Mouse (Mus musculus): Measurements from ENCODE around the gene Fcer2a.

Fcer2a gene

DNA sequence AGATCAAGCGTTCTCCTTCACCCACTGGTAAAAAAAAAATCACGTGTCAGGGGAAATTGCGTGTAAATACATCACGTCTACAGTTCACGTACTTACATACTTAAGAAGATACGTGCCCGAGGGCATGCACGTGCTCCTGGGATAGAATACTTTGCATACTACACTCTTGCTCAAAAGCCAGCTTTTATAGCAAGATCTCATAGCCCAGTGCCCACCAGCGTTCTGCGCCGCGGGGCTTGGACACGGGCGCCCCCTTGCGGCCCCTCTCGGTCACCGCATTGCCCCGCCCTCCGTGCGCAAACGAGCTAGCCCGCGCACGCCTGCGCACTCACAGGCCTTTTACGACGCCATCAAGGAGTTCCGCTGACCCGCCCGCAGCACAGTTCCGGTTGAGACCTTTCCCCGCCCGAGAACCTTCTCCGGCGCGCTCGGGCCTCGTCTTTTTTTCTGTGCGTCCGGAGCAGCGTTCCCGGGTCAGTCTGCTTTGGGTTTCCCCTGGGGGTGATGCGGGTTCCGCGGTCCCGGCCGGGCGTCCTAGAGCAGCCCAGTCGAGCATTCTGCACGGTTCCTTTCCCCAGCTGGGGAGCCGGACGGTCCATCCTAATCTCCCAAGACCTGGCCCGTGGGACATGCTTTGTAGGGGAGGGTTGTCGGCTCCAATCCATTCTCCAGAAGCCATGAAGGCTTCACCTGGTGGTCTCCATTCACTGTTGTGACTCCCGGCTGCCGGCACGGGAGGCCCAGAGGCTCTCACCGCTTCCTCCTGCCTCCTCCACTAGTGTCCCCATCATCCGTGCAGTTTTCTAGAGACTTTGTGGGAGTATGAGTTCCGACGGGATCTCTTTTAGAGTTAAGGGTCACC lies 17.6 kb downstream of the Fcer2a start, which contains the start of gene Trappc5:
Trappc5 (plus strand) TSS at position 169 of the 862 bp plus-strand sequence.
- peak; percentile 91 for DNase-seq (ENCODE audit: low read depth, low spot score)

DNA sequence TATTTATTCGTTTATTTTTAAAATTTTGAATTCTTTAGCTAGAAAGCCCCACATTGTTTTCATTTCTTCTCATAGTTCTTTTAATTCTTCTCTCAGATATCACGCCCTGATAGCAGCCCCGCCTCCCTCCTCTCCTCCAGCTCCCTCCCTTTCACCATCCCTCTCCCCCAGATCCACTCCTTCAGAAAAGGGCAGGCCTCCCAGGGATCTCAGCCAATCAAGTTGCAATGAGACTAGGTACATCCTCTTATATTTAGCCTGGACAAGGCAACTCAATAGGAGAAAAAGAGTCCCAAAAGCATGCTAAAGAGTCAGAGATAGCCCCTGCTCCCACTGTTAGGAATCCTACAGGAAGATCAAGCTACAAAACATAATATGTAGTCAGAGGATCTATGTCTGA lies 19.3 kb downstream of the Fcer2a start:
- DNase-seq (ENCODE audit: low read depth, low spot score) = no peak

DNA sequence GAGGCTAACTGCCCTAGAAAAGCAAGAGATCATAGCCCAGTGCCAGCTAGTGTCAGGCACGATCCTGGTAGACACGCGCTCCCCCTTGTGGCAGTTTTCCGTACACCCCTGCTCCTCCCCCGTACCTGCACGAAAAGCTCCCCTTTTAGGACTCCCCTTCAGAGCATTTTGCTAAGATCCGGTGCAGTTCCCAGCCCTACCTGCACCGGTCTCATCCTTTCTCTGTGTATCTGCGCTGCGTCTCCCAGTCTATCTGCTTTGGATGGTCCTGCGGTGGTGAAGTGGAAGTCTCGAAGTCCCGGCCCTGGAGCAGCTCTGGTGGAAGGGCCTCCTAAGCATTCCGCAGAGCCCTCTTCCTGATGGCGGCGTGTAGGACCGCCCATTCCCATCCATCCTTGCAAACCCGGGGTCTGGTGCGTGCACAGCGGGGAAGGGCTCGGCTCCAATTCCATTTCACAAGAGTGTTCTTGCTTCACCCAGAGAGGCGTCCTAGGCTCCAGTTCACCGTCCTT lies 21.9 kb downstream of the Fcer2a start, which contains the start of gene Fcor:
Fcor (minus strand) TSS at position 383 of the 512 bp plus-strand sequence.
- DNase-seq (ENCODE audit: low read depth, low spot score) = peak; percentile 45

DNA sequence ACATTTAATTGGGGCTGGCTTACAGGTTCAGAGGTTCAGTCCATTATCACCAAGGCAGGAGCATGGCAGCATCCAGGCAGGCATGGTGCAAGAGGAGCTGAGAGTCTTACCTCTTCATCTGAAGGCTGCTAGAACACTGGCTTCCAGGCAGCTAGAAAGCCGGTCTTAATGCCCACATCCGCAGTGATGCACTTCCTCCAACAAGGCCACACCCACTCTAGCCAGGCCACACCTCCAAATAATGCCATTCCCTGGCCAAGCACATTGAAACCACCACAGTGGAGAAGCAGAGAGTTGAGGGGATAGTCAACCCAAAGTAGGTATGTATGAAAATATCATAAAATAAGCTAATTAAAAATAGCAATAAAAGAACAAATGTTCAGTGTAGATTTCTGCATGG lies 23.6 kb downstream of the Fcer2a start:
- DNase-seq (ENCODE audit: low read depth, low spot score) = no peak

DNA sequence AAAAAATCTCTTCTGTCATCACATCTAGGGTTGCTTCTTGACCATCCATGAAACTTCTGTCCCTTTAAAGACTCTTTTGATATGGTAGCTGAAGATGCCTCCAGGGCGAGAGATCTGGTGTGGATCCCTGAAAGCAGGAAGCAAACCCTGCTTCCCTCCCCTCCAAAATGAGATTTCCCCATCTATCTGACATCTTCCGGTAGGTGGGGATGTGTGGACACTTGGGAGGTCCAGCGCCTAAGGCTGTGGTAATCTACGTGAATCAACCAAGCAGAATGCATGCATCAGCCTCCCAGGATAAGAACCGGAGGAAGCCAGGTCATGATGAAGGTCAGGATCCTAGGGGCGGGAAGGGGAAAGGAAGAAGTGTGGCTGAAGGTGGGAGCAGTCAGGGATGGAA lies 28.5 kb downstream of the Fcer2a start, which contains the start of gene Mcemp1:
Mcemp1 (plus strand) TSS at position 248 of the 400 bp plus-strand sequence.
- DNase-seq (ENCODE audit: low read depth, low spot score) = no peak

DNA sequence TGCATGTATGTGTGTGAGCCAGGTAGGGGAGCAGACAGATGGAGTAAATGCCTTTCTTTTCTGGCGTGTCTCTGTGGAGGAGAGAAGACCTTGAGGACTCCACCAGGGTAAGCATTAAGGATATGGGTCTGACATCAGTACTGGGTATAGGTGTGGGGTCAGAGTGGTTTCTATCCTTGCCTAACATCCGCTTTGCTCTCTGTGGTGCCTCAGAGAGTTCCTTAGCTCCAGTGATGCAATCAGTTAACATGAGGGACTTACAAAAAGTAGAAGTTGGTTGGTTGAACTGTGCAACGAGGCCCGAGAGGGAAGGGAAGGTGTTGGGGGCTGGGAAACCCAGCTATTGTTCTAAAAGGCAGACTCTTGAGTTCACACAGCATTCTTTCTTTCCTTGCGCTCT lies 29.6 kb downstream of the Fcer2a start:
- DNase-seq (ENCODE audit: low read depth, low spot score) = no peak

DNA sequence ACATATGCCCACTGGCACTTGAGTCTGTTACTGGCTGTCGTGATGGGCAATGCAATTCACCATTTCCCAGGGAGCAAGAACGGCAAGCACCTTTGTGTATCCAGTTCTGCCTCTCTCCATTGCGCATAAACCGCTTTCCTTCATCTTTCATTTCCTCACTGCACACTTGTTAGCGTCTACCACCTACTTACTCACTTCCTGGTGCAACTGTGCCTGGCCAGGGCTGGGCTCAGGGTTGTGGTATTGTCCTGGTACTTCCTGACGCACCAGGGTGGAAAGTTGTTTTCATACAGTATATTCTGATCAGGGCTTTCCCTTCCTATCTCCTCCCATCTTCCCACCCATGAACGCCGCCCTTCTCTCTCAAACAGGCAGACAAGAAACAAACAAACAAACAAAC lies 33.1 kb downstream of the Fcer2a start:
- DNase-seq (ENCODE audit: low read depth, low spot score) = no peak

DNA sequence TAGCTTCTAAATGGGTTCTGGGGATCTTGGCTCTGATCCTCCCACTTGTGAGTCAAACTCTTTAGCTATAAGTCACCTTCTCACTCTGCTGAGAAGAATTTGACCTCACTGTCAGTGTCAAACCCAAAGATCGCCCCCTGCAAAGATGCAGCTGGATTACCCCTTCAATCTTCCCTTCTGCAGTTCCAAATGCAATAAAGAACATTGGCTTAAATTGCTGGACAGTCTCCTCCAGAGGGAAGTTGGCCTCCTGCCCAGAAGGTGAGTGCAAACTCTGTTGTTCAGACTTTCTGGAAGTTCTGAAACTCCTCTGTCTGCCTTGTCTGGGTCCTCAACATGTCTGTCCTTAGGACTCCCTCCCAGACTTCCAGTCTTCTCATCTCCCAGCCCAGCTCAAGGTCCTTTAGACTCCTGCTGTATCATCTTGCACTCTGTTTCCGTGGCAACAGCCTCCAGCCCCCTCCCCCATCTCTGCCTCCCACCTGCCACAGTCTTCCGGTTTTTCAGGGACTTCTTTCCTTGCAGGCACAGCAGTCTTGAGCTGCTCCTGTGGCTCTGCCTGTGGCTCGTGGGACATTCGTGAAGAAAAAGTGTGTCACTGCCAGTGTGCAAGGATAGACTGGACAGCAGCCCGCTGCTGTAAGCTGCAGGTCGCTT lies 37.1 kb downstream of the Fcer2a start:
- no peak for DNase-seq (ENCODE audit: low read depth, low spot score)

DNA sequence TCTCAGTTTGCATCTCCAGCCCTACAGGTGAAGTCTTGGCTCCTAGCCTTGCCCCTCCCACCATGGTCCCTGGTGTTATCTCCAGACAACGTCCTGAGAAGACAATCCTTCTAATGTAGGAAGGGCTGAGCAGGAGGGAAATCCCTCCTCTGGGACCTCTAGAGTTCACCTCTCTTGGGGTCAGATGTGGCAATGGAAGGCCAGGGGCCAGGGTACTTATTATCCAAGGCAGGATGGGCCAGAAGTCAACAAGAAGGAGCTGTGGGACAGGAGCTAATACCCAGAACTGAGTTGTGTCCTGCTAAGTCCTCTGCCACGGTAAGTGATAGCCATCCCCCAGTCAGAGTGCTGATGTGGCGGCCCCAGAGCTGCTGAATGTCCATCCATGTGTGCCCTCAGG lies 38.4 kb downstream of the Fcer2a start, which contains the start of gene Retn:
Retn (plus strand) TSS at position 245 of the 400 bp plus-strand sequence.
- no peak for DNase-seq (ENCODE audit: low read depth, low spot score)

DNA sequence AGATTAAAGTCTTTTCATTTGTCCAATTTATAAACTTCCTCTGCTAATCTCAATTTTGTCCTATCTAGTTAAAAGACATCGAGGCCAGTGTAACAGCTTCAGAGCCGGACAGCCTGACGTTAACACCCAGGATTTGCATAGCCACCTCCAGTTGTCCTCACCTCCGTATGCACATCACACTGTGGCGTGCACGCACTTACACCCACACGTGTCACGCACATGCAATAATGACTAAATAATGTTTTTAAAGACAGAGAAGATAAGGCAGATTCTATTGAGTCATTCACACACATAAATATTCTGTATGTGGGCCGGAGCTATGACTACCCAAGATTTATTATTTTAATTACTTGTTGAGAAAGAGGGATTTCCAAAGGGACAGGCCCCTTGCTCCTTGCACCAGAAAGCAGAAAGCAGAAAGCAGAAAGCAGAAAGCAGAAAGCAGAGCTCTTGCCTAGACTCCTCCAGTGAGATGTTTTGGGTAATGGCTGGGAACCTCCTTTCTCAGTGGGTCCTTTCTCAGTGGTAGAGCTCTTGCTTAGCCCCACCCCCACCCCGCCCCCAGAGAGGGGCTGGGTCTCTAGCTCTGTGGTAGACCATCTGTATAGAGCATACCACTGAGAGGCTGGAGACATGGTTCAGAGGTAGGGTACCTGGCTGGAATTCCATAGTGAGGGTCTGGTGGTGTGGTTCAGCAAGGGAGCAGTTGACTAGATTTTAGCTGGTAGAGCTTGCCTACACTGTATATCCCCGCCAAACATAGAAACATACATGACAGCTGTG lies 39.1 kb downstream of the Fcer2a start:
- DNase-seq (ENCODE audit: low read depth, low spot score) = no peak

DNA sequence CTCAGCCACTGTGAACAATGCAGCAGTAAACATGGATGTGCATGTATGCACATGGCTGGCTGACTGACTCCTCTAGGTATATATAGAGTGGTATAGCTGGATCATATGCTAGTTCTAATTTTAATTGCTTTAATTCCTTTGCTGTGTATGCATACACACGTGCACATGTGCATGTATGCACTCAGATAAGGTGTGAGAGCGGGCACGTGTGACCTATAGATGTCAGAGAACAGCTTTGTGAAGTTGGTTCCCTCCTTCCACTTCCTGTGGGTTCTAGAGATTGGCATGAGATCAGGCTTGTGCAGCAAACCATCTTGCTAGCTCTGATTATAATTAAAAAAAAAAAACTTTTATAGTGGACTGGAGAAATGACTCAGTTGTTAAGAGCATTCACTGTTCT lies 41.1 kb downstream of the Fcer2a start:
- DNase-seq (ENCODE audit: low read depth, low spot score) = no peak

DNA sequence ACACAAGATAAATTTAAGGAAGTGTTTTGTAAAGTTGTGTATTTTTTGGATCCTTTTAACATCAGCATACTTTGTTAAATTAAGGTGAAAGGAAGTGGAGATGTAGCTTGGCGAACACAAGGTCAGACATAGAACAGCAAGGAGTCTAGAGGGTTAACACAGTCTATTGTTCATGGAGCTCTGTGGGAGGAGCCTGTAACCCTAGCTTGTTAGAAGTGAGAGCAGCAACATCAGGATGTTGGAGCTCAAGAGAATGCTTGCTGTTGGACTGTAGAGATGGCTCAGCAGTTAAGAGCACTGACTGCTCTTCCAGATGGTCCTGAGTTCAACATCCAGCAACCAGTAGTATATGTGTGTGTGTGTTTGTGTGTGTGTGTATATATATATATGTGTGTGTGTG lies 45.0 kb downstream of the Fcer2a start:
- no peak for DNase-seq (ENCODE audit: low read depth, low spot score)

DNA sequence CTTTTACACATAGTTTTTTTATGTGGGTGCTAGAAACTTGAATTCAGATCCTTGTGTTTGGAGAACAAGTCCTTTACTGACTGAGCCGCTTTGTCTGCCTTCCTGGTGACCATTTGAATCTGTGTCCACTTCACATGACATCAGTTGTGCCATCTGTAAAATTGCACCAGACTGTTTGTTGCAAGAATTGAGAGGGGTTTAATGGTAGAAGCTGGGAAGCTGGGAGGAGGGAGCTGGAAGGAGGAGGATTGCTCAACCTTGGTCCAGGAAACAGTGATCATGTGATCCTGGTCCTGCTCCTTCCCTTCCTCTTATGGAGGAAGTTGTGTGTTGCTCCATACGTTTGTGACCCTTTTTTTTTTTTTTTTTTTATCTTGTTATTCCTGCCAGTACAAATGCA lies 45.7 kb downstream of the Fcer2a start:
- DNase-seq (ENCODE audit: low read depth, low spot score) = peak; percentile 22

DNA sequence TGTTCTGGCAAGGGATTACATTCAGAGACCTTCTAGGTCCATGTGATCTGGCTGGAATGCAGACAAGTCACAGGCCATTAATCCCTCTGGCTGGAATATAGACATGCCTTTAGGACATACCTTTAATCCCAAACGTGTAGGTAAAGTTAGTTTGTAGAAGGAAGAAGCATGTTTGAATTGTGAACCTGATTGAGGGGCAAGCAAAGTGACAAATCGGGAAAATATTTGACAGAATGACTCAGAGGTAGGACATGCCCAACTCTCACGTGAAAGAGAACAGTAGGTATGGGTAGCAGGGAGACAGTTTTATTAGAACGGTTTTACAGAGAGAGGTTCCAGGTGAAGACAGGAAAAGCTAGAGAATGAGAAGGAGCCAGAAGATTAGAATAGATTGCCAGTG lies 46.4 kb downstream of the Fcer2a start:
- no peak for DNase-seq (ENCODE audit: low read depth, low spot score)

DNA sequence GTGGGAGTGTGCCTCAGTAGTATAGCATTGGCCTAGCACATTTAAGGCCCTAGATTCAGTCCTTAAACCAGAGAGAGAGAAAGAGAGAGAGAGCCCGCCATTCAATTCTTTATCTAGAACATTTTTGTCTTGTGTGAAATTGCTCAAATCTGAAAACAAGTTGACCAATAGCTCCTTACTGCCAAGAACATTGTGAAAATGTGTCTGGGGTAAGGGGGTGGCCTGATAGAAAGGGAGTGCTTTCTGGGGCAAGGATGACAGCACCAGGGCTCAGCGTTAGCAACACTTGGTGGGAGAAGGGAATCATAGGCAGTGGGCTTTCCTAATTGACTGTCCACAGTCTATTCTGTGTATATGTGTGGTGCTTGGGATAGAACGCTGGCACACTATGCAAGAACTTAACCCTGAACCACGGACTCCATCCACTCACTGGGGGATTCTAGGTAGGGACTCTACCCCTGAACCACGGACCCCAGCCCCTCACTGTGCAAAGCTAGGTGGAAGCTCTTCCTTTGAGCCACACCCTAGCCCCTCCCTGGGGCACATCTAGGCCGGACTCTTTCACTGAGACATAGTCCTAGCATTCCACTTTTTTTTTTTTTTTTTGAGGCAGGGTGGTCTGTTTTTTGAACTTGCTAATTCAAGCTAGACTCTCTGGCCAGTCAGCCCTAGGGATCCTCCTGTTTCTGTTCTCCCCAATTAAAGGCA lies 47.0 kb downstream of the Fcer2a start:
- DNase-seq (ENCODE audit: low read depth, low spot score) = no peak

DNA sequence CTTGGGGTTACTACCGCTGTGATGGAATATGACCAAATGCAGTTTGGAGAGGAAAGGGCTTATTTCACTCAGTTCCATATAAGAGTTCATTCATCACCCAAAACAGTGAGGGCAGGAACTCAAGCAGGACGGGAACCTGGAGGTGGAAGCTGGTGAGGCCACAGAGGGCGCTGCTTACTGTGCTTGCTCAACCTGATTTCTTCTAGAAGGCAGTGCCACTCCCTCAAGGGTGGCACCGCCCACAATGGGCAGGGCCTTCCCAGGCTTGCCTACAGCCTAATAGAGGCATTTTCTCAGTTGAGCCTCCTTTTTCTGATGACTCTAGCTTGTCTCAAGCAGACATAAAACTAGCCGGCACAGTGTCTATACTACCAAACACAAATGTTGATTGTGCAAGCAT lies 48.2 kb downstream of the Fcer2a start:
- peak; percentile 25 for DNase-seq (ENCODE audit: low read depth, low spot score)

Data from skeletal muscle tissue, adult 2 months (tissue).